Mouse (Mus musculus) heart, embryonic 12.5 days (tissue): ENCODE results near the gene Bhmt. TPM values are rescaled to one million over a fixed set of nuclear protein-coding genes. Genes with fewer than 3 reads are reported as not detected.

Source experiments
- ATAC-seq: fragments of 200-750 bp; cut with Nextera tagmentation; 2 replicates; pipeline ENCODE4 v1.8.0; 2017; ENCODE audit warnings: moderate TSS enrichment, moderate library complexity; ENCODE audit not compliant: insufficient number of reproducible peaks, low FRiP score
- H3K27ac ChIP-seq: fragments of 300-500 bp; sonication (generic); 2 replicates; pipeline ENCODE4 v1.5.1; 2016; ENCODE audit warnings: mild to moderate bottlenecking, moderate library complexity; ENCODE audit not compliant: poor library complexity, severe bottlenecking
- H3K27me3 ChIP-seq: fragments of 300-500 bp; sonication (generic); replicated peaks from 2 replicates; pipeline ENCODE4 v1.6.1; 2016; ENCODE audit warnings: mild to moderate bottlenecking, moderate library complexity
- H3K36me3 ChIP-seq: fragments of 300-500 bp; sonication (generic); 2 replicates; pipeline ENCODE4 v1.6.1; 2016; ENCODE audit warnings: mild to moderate bottlenecking, moderate library complexity
- H3K4me1 ChIP-seq: fragments of 300-500 bp; sonication (generic); replicated peaks from 2 replicates; pipeline ENCODE4 v1.6.1; 2016; ENCODE audit warnings: mild to moderate bottlenecking
- H3K4me2 ChIP-seq: fragments of 300-500 bp; sonication (generic); 2 replicates; pipeline ENCODE4 v1.6.1; 2016; ENCODE audit warnings: mild to moderate bottlenecking, moderate library complexity
- H3K4me3 ChIP-seq: fragments of 300-500 bp; sonication (generic); 2 replicates; pipeline ENCODE4 v1.5.1; 2016; ENCODE audit warnings: mild to moderate bottlenecking
- H3K9ac ChIP-seq: fragments of 300-500 bp; sonication (generic); 2 replicates; pipeline ENCODE4 v1.6.1; 2016; ENCODE audit warnings: mild to moderate bottlenecking, moderate library complexity
- H3K9me3 ChIP-seq: fragments of 300-500 bp; sonication (generic); replicated peaks from 2 replicates; pipeline ENCODE4 v1.6.1; 2016; ENCODE audit warnings: mild to moderate bottlenecking, moderate library complexity
- WGBS: fragments of 180-500 bp; shearing (Covaris S2); methylation state at CpG from one replicate; pipeline ENCODE4 v1.1.7; 2016; 5-methylcytosine and 5-hydroxymethylcytosine counted together
- polyA plus RNA-seq: library from polyadenylated mRNA; unstranded; fragments of >200 nt; fragmentation: Nextera tagmentation; extraction: Ambion mirVana; gene quantifications from 2 replicates; pipeline ENCODE4 v1.2.1, GENCODE M21; 2016

The Bhmt gene
- polyA plus RNA-seq: 0.32 TPM in 1 of 2 replicates, not detected in the other

DNA sequence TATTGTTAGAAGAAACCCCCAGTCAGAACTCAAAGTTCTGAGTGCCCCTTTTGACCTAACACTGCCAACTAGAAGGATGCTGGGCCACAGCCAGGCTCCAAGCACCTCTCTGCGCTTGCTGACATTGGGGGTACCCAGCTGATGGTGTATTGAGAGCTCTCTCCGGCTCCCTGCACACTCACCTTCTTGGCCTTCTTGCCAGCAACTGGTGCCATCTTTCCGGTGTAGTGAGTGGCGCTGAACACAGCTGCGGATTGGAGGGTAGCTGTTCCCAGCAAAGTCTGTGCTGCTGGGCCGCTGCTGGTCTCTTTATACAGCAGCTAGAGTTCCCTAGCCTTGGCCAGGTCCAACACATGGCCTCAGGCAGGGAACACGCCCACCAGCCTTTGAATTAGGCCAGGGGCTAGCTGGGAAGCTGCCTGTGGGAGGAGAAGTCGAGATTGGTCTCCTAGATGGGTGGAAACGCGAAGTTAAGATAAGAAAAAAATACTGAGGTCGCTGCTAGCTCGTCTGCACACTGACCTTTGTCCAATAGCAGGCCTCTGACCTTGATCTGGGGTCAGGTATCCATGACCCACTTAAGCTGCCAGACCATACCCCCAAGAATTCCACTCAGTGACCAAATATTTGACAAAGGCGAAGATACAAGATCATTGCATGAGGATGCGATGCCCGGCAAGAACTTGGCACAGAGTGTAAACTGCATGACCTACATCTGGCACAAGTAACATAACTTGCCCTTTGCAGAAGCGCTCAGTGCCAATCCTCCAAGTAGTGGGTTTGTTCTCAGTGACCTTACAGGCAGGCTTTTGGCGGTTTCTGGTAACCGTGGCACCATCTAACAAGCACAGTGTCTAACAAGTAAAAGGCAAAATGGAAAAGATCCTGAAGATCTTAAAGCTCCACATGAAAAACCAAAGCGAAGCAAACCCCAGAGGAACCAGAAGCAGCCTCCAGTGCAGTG is at the start of gene Bhmt:
TSS of gene Bhmt (minus strand) at position 680 of the 964 bp plus-strand sequence.
- WGBS: 64% methylated on average over 19 of the region's 19 CpGs
- H3K27ac ChIP-seq: no peak within 1 kb of the TSS
- no peak for ATAC-seq
- H3K9ac ChIP-seq: no peak within 1 kb of the TSS
- H3K4me2 ChIP-seq: no peak within 1 kb of the TSS
- no peaks in the 10 kb centered on the region for H3K9me3 ChIP-seq
- no peaks in the 10 kb centered on the region for H3K27me3 ChIP-seq
- H3K4me1 ChIP-seq: no peaks in the 10 kb centered on the region
- H3K4me3 ChIP-seq: no peak within 1 kb of the TSS
- no peaks in the 10 kb centered on the region for H3K36me3 ChIP-seq

DNA sequence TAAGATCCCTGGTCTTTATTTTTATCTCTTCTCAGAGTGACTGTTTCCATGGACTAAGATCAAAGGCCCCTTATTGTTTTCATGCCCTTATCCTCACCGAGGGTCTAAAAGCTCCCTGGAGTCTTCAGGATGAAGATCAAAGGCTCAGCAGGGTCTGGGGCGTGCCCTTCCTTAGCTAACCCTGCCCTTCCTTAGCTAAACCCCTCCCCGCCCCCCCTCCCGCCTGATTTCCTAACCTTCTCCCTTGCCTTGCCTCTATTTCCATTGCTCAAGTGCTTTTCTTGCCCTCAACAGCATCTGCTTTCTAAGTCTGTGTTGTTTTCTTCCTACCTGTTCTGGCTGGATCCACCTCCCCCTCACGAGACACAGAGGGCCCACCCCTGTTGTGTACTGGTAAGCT is 49.6 kb upstream of the Bhmt start:
- no peaks in the 10 kb centered on the region for H3K27me3 ChIP-seq
- ATAC-seq: no peak
- H3K27ac ChIP-seq: no peak overlapping the region
- no peak overlapping the region for H3K4me3 ChIP-seq
- no peaks in the 10 kb centered on the region for H3K4me1 ChIP-seq
- no peaks in the 10 kb centered on the region for H3K36me3 ChIP-seq
- no peaks in the 10 kb centered on the region for H3K9me3 ChIP-seq
- no peak overlapping the region for H3K9ac ChIP-seq
- 16% methylated on average over 5 of the region's 5 CpGs for WGBS
- no peak overlapping the region for H3K4me2 ChIP-seq

GRCm38 (mm10) chr13:93685226-93685625 is 47.5 kb upstream of the Bhmt start:
- H3K36me3 ChIP-seq: no peaks in the 10 kb centered on the region
- H3K4me1 ChIP-seq: no peaks in the 10 kb centered on the region
- 88% methylated on average over 4 of the region's 4 CpGs for WGBS
- no peak overlapping the region for H3K9ac ChIP-seq
- H3K4me2 ChIP-seq: no peak overlapping the region
- no peak overlapping the region for H3K27ac ChIP-seq
- H3K4me3 ChIP-seq: no peak overlapping the region
- H3K27me3 ChIP-seq: no peaks in the 10 kb centered on the region
- no peak for ATAC-seq
- no peaks in the 10 kb centered on the region for H3K9me3 ChIP-seq

DNA sequence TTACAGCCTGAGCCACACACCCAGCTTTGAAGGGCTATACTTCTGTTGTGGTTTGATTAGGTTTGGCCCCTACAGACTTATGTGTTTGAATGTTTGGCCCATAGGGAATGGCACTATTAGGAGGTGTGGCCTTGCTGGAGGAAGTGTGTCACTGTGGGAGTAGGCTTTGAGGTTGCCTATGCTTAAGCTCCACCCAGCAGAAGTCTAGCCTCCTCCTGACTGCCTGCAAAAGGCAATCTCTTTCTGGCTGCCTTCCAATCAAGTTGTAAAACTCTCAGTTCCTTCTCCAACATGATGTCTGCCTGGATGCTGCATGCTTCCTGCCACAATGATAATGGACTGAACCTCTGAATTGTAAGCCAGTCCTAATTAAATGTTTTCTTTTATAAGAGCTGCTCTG is 45.6 kb upstream of the Bhmt start:
- no peak overlapping the region for H3K27ac ChIP-seq
- H3K4me2 ChIP-seq: no peak overlapping the region
- no peaks in the 10 kb centered on the region for H3K27me3 ChIP-seq
- no peaks in the 10 kb centered on the region for H3K36me3 ChIP-seq
- H3K9me3 ChIP-seq: 0 out of 2 replicates have a peak, but pooled peaks cover 3% of the 10 kb centered on the region
- no peak overlapping the region for H3K4me3 ChIP-seq
- H3K4me1 ChIP-seq: no peaks in the 10 kb centered on the region
- H3K9ac ChIP-seq: no peak overlapping the region
- ATAC-seq: no peak

DNA sequence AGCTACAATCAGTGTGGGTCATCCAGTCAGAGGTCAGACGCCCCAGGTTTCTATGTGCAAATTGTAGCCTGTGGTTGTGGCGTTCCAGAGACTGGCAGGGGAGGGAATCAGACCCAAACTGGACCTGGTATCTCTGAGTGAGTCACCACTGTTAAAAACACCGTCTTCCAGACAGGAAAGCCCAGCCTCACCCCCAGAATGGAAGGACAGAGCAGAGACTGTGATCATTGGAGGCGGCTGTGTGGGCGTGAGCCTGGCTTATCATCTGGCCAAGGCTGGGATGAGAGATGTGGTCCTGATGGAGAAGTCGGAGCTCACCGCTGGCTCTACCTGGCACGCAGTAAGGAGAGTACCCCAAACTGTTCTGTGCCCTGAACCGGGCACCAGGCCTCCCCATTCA is 39.1 kb upstream of the Bhmt start:
- H3K4me2 ChIP-seq: no peak overlapping the region
- H3K4me3 ChIP-seq: no peak overlapping the region
- peaks cover 14% of the 10 kb centered on the region for H3K27me3 ChIP-seq
- peaks cover 3% of the 10 kb centered on the region; the same call in 1 of the 2 replicates for H3K9me3 ChIP-seq
- no peak overlapping the region for H3K27ac ChIP-seq
- no peak overlapping the region for H3K9ac ChIP-seq
- 45% methylated on average over 9 of the region's 9 CpGs for WGBS
- H3K4me1 ChIP-seq: peaks cover 9% of the 10 kb centered on the region; the same call in 1 of the 2 replicates
- H3K36me3 ChIP-seq: no peaks in the 10 kb centered on the region
- no peak for ATAC-seq

DNA sequence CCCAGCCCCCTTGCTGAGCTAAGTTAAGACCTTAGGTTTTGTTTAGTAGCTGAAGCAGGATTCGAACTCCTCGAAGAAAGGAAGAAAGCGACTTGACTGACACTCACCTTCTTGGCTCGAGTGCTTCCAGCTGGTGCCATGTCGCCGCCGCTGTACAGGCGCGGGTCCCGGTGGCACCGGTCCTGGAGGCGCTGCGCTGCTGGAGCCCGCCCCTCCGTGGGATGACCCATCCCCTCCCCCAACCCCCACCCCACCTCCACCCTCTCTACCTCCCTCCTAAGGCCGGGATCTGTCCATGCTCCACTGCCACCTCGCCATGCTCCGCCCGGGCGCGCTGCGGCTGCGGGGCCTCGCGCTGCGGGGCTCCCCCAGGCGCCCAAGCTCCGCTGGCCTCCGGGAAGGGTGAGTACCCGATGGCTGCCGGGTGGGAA is 36.4 kb upstream of the Bhmt start, which contains the start of the genes Bhmt2 and Dmgdh:
TSS of gene Bhmt2 (minus strand) at position 172 of the 431 bp plus-strand sequence.
TSS of gene Dmgdh (plus strand) at position 303 of the 431 bp plus-strand sequence.
- 7% methylated on average over 31 of the region's 31 CpGs for WGBS
- H3K27me3 ChIP-seq: peaks cover 14% of the 10 kb centered on the region
- peak within 1 kb of the TSS; percentile 68 for H3K4me2 ChIP-seq
- H3K27ac ChIP-seq: no peak within 1 kb of the TSS
- peak within 1 kb of the TSS; percentile 55 for H3K9ac ChIP-seq
- peak within 1 kb of the TSS; percentile 39 for H3K4me3 ChIP-seq
- H3K9me3 ChIP-seq: peaks cover 3% of the 10 kb centered on the region; the same call in 1 of the 2 replicates
- no peak for ATAC-seq
- H3K36me3 ChIP-seq: no peaks in the 10 kb centered on the region
- H3K4me1 ChIP-seq: peaks cover 9% of the 10 kb centered on the region; the same call in 1 of the 2 replicates

GRCm38 (mm10) chr13:93673296-93673695 is 35.5 kb upstream of the Bhmt start:
- H3K27ac ChIP-seq: no peak overlapping the region
- H3K27me3 ChIP-seq: peaks cover 14% of the 10 kb centered on the region
- no peak overlapping the region for H3K4me3 ChIP-seq
- no peak overlapping the region for H3K9ac ChIP-seq
- WGBS: 58% methylated on average over 2 of the region's 2 CpGs
- no peaks in the 10 kb centered on the region for H3K36me3 ChIP-seq
- ATAC-seq: no peak
- H3K4me2 ChIP-seq: no peak overlapping the region
- peaks cover 9% of the 10 kb centered on the region; the same call in 1 of the 2 replicates for H3K4me1 ChIP-seq
- H3K9me3 ChIP-seq: peaks cover 3% of the 10 kb centered on the region; the same call in 1 of the 2 replicates

DNA sequence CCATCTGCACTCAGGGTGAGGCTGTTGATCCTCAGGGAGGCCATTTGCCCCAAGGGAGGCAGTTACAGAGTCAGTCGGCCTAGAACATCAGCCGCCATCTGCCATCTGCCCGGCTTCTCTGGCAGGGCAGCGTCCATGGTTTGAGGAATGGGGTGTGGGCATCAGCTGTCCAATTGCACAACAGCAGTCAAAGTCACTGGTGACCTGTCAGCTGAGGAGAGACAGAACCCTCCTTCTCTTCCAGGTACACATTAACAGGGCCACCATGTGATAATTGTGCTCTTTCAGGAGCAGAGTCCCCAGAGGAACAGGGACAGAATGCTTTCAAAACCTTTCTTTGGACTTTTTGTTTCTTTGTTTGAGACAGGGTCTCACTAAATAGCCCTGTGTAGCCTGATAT is 34.6 kb upstream of the Bhmt start:
- peaks cover 3% of the 10 kb centered on the region; the same call in 1 of the 2 replicates for H3K9me3 ChIP-seq
- H3K36me3 ChIP-seq: no peaks in the 10 kb centered on the region
- 86% methylated on average over 4 of the region's 4 CpGs for WGBS
- H3K4me1 ChIP-seq: peaks cover 9% of the 10 kb centered on the region; the same call in 1 of the 2 replicates
- no peak overlapping the region for H3K9ac ChIP-seq
- no peak overlapping the region for H3K4me3 ChIP-seq
- peaks cover 14% of the 10 kb centered on the region for H3K27me3 ChIP-seq
- no peak overlapping the region for H3K27ac ChIP-seq
- no peak for ATAC-seq
- no peak overlapping the region for H3K4me2 ChIP-seq

DNA sequence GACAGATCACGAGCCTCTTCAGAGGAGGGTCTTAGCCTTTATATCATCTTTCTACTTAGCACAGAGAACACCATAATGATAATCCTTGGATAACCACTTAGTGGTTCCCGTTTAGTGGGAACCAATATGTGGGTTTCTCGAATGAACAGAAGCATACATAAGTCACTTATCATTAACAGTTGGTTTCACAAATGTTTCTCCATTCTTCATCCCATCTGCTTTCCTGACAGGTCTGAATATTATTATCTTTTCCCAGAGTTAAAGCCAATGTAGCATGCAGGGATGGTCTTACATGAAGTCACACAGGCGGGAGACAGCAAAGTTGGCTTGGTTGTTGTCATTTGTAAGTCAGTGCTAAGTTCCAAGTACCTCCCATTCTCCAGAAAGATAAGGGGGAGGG is 29.8 kb upstream of the Bhmt start:
- Histone ChIP-seq H3K27me3 (no peaks in the 10 kb centered on the region), H3K27ac (no peak overlapping the region), H3K9me3 (0 out of 2 replicates have a peak, but pooled peaks cover 3% of the 10 kb centered on the region), H3K9ac (no peak overlapping the region), H3K4me2 (no peak overlapping the region), H3K4me3 (no peak overlapping the region), H3K4me1 (no peaks in the 10 kb centered on the region), H3K36me3 (no peaks in the 10 kb centered on the region)
- no peak for ATAC-seq
- 73% methylated on average over 4 of the region's 4 CpGs for WGBS

GRCm38 (mm10) chr13:93657941-93658340 is 20.2 kb upstream of the Bhmt start:
- H3K27me3 ChIP-seq: no peaks in the 10 kb centered on the region
- H3K4me3 ChIP-seq: no peak overlapping the region
- H3K36me3 ChIP-seq: no peaks in the 10 kb centered on the region
- H3K4me1 ChIP-seq: 0 out of 2 replicates have a peak, but pooled peaks cover 7% of the 10 kb centered on the region
- H3K9me3 ChIP-seq: no peaks in the 10 kb centered on the region
- no peak overlapping the region for H3K27ac ChIP-seq
- no peak overlapping the region for H3K9ac ChIP-seq
- no peak for ATAC-seq
- WGBS: 65% methylated on average over 5 of the region's 5 CpGs
- no peak overlapping the region for H3K4me2 ChIP-seq

DNA sequence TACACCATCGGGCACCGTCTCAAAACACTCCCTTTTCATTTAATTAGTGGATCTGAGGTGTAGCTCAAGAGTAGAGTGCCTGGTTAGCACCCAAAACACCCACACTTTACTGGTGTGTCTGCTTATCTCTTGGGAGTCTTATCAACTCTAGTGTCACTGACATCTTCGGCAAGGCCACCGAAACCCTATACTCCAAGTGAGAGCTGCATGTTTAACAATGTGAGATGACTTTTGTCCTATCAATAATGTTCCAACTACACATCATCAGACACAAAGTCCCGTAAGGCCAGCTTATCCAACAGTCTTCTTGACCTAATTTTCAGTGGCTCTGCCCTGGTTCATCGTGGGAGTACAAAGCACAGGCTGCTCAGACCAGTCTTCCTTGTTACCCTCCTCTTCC is 15.6 kb upstream of the Bhmt start:
- H3K27ac ChIP-seq: no peak overlapping the region
- H3K9ac ChIP-seq: no peak overlapping the region
- no peak for ATAC-seq
- WGBS: 66% methylated on average over 6 of the region's 6 CpGs
- H3K27me3 ChIP-seq: no peaks in the 10 kb centered on the region
- H3K4me3 ChIP-seq: no peak overlapping the region
- no peaks in the 10 kb centered on the region for H3K9me3 ChIP-seq
- H3K4me1 ChIP-seq: 0 out of 2 replicates have a peak, but pooled peaks cover 5% of the 10 kb centered on the region
- H3K4me2 ChIP-seq: no peak overlapping the region
- H3K36me3 ChIP-seq: no peaks in the 10 kb centered on the region
